Mouse (Mus musculus) cerebellum, adult 2 months (tissue): ENCODE measurements around the gene Aff2.

Experiments used
- CTCF ChIP-seq: fragments of 200-500 bp; IDR thresholded peaks from 2 replicates; pipeline ENCODE4 v1.5.1; 2011; ENCODE audit warnings: low read depth, mild to moderate bottlenecking, control low read depth, low read length, moderate library complexity, borderline replicate concordance; ENCODE audit not compliant: insufficient read depth
- POLR2A ChIP-seq: fragments of 200-500 bp; IDR thresholded peaks from 2 replicates; pipeline ENCODE4 v1.6.1; 2011; ENCODE audit warnings: low read length, control low read depth, borderline replicate concordance; ENCODE audit not compliant: insufficient read depth

DNA sequence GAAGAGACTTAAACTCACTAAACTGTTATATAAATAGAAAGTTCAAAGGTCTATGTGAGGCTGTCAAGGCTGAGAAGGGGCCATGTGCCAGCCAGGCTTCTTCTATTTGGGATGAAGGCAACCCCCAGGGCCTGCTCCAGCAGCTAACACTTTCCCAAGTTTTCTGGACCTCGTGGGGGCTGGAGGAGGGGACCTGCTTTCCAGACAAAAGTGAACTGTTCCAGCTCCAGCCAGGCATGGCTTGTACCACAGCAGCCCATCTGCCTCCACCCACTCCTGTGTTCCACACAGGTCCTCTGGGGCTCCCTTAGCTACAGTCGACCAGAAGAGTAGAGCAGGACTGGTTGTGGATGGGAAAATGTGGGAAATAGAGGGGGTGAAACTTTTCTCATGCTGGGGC, 4.1 kb downstream of the Aff2 start:
- TF ChIP-seq POLR2A (no peak), CTCF (no peak)
